Mouse (Mus musculus): ENCODE data around the gene Slc39a11. TPM values are rescaled to one million over a fixed set of nuclear protein-coding genes. Genes with fewer than 3 reads are reported as not detected.

Slc39a11 gene
- polyA plus RNA-seq, 1 experiment from 2014 or later = 21.8 TPM

- no peak for ATAC-seq (ENCODE audit: insufficient read depth)
- TF ChIP-seq CTCF (IDR thresholded peaks at IDR 0.05; ENCODE audit: low read depth) = no peak
- Histone ChIP-seq H3K4me2 (no peak overlapping the region), H3K36me3 (ENCODE audit: insufficient read depth) (no peaks in the 10 kb centered on the region), H3K4me3 (ENCODE audit: low read depth, low read length) (no peak overlapping the region), H3K4me1 (ENCODE audit: insufficient read depth) (no peaks in the 10 kb centered on the region), H3K27me3 (ENCODE audit: insufficient read depth, low read length) (no peaks in the 10 kb centered on the region), H3K27ac (ENCODE audit: low read depth) (no peak overlapping the region), H3K9ac (no peak overlapping the region), H3K9me3 (ENCODE audit: low read depth, low read length) (no peaks in the 10 kb centered on the region)
- DNase-seq = no peak
- 70% methylated on average over 13 of the region's 13 CpGs for WGBS
Observed at GRCm38 (mm10) chr11:113292906-113293614, 356.8 kb downstream of the Slc39a11 start.

- no peak overlapping the region for H3K4me3 ChIP-seq (ENCODE audit: low read depth, low read length)
- no peak overlapping the region for H3K4me2 ChIP-seq
- H3K9me3 ChIP-seq (ENCODE audit: low read depth, low read length) = no peaks in the 10 kb centered on the region
- ATAC-seq (ENCODE audit: insufficient read depth) = no peak
- DNase-seq = peak; percentile 46
- no peaks in the 10 kb centered on the region for H3K36me3 ChIP-seq (ENCODE audit: insufficient read depth)
- TF ChIP-seq CTCF (IDR thresholded peaks at IDR 0.05; ENCODE audit: low read depth) = 0 out of 2 replicates have a peak, but pooled peaks have one; percentile 13
- H3K27ac ChIP-seq (ENCODE audit: low read depth) = peak overlapping the region; percentile 72
- WGBS = 62% methylated on average over 17 of the region's 17 CpGs
- H3K4me1 ChIP-seq (ENCODE audit: insufficient read depth) = no peaks in the 10 kb centered on the region
- no peaks in the 10 kb centered on the region for H3K27me3 ChIP-seq (ENCODE audit: insufficient read depth, low read length)
- no peak overlapping the region for H3K9ac ChIP-seq
Observed at GRCm38 (mm10) chr11:113291781-113292714, 357.8 kb downstream of the Slc39a11 start.

- 59% methylated on average over 14 of the region's 14 CpGs for WGBS
- no peak for ATAC-seq (ENCODE audit: insufficient read depth)
- no peak for TF ChIP-seq CTCF (IDR thresholded peaks at IDR 0.05; ENCODE audit: low read depth)
- Histone ChIP-seq H3K27ac (ENCODE audit: low read depth) (no peak overlapping the region), H3K4me2 (no peak overlapping the region), H3K36me3 (ENCODE audit: insufficient read depth) (no peaks in the 10 kb centered on the region), H3K9me3 (ENCODE audit: low read depth, low read length) (no peaks in the 10 kb centered on the region), H3K4me3 (ENCODE audit: low read depth, low read length) (no peak overlapping the region), H3K4me1 (ENCODE audit: insufficient read depth) (no peaks in the 10 kb centered on the region), H3K27me3 (ENCODE audit: insufficient read depth, low read length) (no peaks in the 10 kb centered on the region), H3K9ac (no peak overlapping the region)
- DNase-seq = no peak
Observed at GRCm38 (mm10) chr11:113290911-113291310, 359.0 kb downstream of the Slc39a11 start.

- H3K4me2 ChIP-seq = no peak overlapping the region
- TF ChIP-seq CTCF (IDR thresholded peaks at IDR 0.05; ENCODE audit: low read depth) = no peak
- DNase-seq (no peak), ATAC-seq (ENCODE audit: insufficient read depth) (no peak)
- 76% methylated on average over 27 of the region's 27 CpGs for WGBS
- H3K27me3 ChIP-seq (ENCODE audit: insufficient read depth, low read length) = no peaks in the 10 kb centered on the region
- H3K9ac ChIP-seq = no peak overlapping the region
- no peaks in the 10 kb centered on the region for H3K36me3 ChIP-seq (ENCODE audit: insufficient read depth)
- no peak overlapping the region for H3K27ac ChIP-seq (ENCODE audit: low read depth)
- no peaks in the 10 kb centered on the region for H3K9me3 ChIP-seq (ENCODE audit: low read depth, low read length)
- no peak overlapping the region for H3K4me3 ChIP-seq (ENCODE audit: low read depth, low read length)
- 0 out of 2 replicates have a peak, but pooled peaks cover 10% of the 10 kb centered on the region for H3K4me1 ChIP-seq (ENCODE audit: insufficient read depth)
Observed at GRCm38 (mm10) chr11:113284951-113285741, 364.7 kb downstream of the Slc39a11 start.

- Histone ChIP-seq H3K36me3 (ENCODE audit: insufficient read depth) (no peaks in the 10 kb centered on the region), H3K9me3 (ENCODE audit: low read depth, low read length) (no peaks in the 10 kb centered on the region), H3K27ac (ENCODE audit: low read depth) (0 out of 2 replicates have a peak overlapping the region, but pooled peaks have one; percentile 9), H3K4me3 (ENCODE audit: low read depth, low read length) (no peak overlapping the region), H3K9ac (no peak overlapping the region), H3K27me3 (ENCODE audit: insufficient read depth, low read length) (no peaks in the 10 kb centered on the region), H3K4me1 (ENCODE audit: insufficient read depth) (0 out of 2 replicates have a peak, but pooled peaks cover 10% of the 10 kb centered on the region), H3K4me2 (peak overlapping the region; percentile 5; the same call in 1 of the 2 replicates)
- peak; percentile 47 for DNase-seq
- TF ChIP-seq CTCF (IDR thresholded peaks at IDR 0.05; ENCODE audit: low read depth) = no peak
- WGBS = 18% methylated on average over 11 of the region's 11 CpGs
- no peak; the same call in 1 of the 2 replicates for ATAC-seq (ENCODE audit: insufficient read depth)
Observed at GRCm38 (mm10) chr11:113283376-113283811, 366.5 kb downstream of the Slc39a11 start.

- ATAC-seq (ENCODE audit: insufficient read depth) = no peak
- Histone ChIP-seq H3K36me3 (ENCODE audit: insufficient read depth) (no peaks in the 10 kb centered on the region), H3K4me2 (no peak overlapping the region), H3K9ac (no peak overlapping the region), H3K4me3 (ENCODE audit: low read depth, low read length) (no peak overlapping the region), H3K27me3 (ENCODE audit: insufficient read depth, low read length) (no peaks in the 10 kb centered on the region), H3K9me3 (ENCODE audit: low read depth, low read length) (no peaks in the 10 kb centered on the region), H3K27ac (ENCODE audit: low read depth) (no peak overlapping the region), H3K4me1 (ENCODE audit: insufficient read depth) (0 out of 2 replicates have a peak, but pooled peaks cover 5% of the 10 kb centered on the region)
- WGBS = 80% methylated on average over 6 of the region's 6 CpGs
- no peak for TF ChIP-seq CTCF (IDR thresholded peaks at IDR 0.05; ENCODE audit: low read depth)
- no peak for DNase-seq
Observed at GRCm38 (mm10) chr11:113278238-113278637, 371.6 kb downstream of the Slc39a11 start.

All from lung, embryonic 14.5 days (tissue).